Mouse (Mus musculus) liver (tissue): Measurements from ENCODE around the gene Kcnk18.

Experiments used
- DNase-seq: peaks from one replicate; pipeline ENCODE4 v3.0.0-alpha.2; 2020; ENCODE audit warnings: mixed read lengths

Kcnk18 gene

DNA sequence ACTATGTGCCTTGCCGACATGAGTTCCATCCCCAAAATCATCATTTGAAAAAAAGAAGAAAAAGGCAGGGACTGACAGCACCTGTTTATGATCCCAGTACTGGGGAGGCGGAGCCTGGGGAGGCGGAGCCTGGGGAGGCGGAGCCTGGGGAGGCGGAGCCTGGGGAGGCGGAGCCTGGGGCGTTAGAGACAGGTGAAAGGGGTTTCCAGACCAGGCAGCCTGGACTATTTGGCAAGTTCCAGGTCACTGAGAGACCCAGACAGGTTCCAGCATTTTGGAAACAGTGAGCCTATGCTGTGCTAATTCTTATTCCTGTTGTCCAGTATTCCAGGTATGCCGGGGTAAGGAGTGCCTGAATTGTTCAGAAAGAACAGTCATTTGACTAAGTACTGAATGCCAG lies at the start of gene Kcnk18:
TSS of gene Kcnk18 (plus strand) at position 224 of the 400 bp plus-strand sequence.
- no peak for DNase-seq

DNA sequence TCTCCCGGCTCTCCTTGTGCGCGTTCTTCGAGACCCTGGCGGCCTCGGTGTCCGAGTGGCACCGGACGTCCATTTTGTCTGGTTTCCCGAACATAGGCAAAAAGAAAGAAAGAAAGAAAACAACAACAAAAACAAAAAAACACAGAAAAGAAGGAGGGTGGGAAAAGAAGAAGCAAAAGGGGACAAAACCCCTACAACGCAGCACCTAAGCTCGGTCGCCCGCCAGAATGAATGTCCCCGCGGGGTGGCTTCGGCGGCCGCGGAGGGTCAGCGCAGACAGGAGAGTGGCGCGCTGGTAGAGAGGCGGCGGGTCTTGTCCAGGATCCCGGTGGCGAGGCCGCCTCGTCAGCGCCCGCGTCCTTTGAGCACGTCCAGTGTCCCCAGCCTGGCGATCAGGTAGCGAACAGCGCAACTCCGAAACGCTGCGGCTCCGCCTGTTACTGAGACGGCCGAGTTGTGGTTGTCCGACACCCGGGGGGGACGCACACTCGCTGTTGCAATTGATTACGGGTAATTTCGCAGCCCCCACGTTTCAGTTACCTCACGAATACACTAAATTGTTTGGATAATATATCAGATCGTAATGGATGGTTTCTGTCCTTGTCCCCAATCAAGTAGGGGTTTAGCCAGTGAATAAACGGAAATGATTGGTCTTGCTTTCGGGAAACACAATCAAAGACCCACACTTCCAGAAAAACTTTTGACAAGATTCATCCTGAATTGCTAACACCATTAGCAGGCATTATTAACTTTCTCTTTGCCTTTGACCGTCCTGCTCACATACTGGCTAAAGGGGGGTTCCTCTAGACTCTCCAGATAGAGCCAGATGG lies 48.9 kb upstream of the Kcnk18 start, which contains the start of gene Vax1:
TSS of gene Vax1 (minus strand) at position 121 of the 830 bp plus-strand sequence.
- no peak for DNase-seq

DNA sequence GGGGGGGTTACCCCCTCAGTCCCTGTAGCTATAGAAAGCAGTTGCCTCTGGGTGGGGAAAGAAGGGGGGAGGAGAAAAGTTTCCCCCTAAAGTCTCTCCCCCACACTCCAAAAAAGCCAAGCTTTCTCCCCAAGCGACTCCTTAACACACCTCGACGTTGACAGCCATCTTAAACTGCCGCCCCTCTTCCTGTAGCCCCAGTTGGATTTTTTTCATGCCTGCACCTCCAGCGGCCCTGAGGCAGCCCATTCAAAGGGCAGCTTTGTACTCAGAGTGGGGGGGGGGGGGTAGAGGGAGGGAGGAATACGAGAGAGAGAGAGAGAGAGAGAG lies 48.3 kb upstream of the Kcnk18 start:
- no peak for DNase-seq

DNA sequence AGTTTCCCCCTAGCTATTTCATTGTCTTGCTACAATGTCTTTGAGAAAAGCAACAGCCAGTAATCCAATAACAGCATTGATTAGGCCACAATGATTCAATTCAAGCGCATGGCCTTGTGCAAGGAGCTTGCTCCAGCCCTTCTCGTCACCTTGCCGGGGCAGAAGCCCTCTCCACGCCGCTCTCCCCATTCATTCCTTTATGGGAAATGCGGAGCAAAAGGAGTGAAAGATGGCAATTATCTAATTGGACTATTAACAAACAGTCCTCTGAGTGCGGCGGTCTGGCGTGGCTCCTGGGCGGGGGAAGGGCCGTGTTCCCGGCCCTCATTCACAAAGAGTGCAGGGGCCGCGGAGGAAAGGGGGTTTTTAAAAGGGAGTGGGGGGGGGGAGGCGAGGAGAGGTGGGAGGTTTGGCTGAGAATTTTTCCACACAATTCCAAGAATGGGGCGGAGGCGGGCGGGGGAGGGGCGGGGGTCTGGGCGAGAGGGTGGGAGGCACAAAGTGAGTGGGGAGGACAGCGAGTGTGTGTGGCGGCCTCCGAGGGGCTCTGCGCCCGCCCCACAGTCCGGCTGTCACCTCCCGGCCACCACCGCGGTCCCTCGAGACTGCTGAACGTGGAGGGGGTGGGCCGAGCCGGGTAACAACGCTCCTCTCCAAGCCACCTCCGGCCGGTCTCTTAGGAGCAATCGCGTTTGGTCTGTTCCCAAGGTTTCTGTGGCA lies 47.7 kb upstream of the Kcnk18 start:
- no peak for DNase-seq

DNA sequence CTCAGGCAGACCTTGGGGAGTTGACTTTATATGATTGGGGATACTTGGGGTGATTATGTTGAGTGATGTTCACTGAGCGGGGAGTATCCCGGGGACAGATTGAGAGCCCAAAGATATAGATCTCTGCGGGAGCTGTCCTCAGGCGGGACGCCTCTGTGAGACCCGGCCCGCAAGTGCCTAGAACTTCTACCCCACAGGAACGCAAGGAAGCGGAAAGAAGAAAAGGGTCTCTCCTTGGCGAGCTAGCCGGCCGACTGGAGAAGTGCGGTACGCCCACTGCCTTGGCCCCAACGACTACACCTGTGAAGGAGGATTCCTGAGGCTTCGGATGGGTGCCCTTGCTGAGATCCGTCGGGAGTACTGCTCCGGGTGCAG lies 47.2 kb upstream of the Kcnk18 start:
- DNase-seq, result no peak

DNA sequence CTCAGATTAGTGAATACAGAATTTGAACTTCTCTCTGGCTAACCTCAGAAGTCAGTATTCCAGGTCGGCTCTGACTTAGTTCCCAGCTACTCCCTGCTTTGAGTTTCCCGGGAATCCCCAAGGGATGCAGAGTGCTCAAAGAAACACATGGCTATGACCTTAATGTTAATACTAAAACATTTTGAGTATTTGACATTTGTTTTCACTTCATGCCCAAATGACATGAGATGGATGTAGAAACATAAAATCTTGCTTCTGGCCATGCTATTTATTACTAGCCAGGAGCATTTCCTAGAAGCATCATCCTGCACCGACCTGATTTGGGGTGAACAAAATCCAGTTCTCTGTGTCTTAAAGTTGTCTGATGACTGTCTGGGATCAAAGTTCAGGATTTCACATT lies 46.2 kb upstream of the Kcnk18 start:
- DNase-seq, result no peak

DNA sequence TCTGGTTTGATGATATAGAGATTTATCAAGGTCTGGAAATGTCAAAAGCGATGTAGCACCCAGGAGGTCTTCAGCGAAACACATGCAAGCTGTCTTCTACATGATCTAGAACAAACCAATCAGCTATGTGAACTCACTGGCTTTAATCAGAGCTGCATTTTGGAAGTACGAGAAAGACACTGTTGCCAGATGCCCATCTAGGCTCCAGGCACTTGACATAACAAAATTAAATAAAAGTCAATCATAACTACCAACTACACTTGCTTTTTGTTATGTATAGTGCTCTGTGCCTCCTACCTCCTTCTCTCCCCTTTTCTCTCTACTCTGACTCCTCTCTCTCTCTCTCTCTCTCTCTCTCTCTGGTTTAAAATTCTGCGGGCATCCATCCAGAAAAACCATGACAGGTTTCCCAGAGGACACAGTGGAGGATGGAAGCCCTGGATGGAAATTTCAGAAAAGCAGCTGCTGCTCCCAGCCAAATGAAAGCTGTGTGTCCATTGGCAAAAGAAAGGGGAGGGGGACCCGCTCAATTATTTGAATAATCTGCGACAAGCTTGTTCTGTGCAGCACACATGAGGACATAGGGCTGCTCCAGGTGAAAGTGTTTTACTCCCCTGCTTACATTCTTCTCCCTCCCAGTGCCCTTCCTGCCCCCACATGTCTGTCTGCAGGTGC lies 45.5 kb upstream of the Kcnk18 start:
- DNase-seq, result no peak

DNA sequence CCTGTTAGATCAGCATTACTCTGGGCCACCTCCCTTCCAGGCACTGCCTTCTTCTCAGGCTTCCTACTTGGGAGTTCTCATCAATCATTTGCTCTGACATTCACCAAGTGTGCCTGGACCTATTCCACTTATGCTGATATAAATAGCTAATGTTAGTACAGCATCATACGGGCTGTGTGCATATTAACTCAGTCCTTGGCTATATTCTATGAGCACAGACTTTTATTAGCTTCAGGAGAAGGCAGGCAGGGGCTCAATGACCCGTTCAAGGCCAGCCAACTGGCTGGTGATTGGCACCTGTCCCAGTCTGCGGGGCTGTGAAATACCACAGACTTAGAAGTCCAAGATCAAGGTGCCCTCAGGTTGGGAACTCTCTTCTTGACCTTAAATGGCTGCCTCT lies 35.0 kb upstream of the Kcnk18 start:
- no peak for DNase-seq

DNA sequence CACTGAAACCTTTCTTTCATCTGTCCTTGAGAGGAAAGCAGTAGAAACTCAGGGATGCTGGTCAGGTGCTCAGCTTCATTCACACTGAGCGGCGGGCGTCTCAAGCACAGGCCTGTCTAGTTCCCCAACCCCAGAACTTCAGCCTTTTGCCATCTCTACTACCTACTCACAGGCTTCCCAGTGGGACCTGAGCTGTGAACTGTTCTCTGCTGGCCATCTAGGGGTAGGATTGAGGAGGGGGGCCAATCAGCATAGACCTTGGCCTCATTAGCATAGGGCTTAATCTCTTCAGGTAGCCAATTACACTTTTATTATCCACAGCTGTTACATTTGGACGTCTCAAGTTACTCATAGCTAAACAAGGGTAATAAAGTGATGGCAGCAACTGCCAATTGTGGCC lies 30.0 kb upstream of the Kcnk18 start:
- DNase-seq, result no peak

DNA sequence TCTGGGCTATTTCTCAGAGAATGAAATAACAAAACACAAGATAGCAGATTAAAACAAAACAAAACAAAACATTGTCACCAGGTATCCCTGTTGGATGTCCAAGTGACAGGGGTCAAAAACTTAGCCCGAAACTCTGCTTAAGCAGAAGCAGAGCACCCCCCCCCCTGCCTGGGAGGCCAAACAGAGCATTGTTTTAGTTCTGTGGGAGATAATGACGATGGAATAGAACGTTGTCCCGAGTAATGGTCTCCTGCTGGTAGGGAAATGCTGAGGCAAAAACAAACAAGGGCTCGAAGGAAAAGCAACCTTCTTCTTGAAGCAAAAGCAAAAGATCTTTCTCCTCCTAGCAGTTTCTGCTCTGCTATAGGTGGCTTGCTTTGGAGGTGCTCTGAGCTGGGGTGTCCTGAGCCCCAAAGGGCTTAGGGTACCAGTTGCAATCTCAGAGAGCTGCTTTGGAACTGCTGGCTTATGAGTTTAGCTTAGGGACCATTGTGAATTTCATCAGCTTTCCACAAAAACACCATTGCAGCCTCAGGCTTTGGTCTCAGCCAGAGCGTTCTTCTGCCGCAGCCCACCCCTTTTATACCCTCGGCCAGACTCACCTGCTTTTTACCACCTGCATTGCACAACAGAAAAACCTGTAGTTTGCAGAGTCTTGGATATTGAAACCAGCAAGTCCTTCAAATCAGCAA lies 28.4 kb upstream of the Kcnk18 start:
- DNase-seq, result no peak

DNA sequence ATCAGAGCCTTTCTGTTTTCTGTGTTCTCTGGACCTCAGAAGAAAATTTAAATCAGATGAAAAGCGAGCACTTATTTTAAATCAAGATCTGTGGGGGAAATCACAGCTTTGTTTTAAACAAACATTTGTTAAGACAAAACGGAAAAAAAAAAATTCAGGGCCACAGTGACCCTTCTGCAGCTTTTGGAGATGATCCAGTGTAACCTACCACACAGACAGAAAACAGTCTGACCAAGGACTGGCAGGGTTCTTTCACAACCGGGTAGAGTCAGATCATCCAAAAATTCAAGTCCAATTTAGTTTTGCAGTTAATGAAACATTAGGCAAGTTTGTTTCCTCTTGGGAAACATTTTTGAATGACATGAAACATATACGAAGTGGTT lies 27.9 kb upstream of the Kcnk18 start:
- no peak for DNase-seq

DNA sequence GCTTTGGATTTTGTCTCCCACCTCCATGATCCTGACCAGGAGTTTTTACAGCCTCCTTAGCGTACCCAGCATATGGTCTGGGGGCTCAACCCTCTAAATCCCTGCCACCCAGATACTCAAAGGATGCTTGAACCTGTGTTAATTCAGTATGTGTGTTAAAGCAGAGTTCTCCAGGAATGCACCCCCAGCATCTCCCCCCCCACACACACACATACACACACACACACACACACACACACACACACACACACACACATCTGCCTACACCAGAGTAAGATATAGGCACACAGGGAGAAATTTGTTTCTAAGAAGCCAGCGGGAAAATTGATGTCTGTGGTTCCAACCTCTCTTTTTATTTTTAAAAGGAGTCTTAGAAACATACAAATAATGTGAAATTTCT lies 26.5 kb upstream of the Kcnk18 start:
- DNase-seq, result no peak

DNA sequence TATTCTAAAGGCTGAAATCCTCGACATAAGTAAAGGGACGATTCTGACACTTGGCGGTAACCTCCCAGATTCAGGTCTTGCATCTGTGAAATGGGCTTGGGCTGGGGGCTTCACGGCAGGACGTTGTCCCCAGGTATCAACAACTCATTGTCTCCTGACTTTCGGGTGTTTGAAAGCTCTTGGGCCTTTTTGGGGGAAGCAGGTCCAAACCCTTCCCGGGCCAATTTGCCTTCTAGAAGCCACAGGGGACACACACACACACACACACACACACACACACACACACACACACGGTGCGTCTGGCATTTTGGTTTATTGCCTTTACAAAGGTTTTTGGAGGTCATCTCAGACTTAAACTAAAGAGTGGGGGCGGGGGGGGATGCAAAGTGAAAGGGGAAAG lies 25.6 kb upstream of the Kcnk18 start:
- no peak for DNase-seq

DNA sequence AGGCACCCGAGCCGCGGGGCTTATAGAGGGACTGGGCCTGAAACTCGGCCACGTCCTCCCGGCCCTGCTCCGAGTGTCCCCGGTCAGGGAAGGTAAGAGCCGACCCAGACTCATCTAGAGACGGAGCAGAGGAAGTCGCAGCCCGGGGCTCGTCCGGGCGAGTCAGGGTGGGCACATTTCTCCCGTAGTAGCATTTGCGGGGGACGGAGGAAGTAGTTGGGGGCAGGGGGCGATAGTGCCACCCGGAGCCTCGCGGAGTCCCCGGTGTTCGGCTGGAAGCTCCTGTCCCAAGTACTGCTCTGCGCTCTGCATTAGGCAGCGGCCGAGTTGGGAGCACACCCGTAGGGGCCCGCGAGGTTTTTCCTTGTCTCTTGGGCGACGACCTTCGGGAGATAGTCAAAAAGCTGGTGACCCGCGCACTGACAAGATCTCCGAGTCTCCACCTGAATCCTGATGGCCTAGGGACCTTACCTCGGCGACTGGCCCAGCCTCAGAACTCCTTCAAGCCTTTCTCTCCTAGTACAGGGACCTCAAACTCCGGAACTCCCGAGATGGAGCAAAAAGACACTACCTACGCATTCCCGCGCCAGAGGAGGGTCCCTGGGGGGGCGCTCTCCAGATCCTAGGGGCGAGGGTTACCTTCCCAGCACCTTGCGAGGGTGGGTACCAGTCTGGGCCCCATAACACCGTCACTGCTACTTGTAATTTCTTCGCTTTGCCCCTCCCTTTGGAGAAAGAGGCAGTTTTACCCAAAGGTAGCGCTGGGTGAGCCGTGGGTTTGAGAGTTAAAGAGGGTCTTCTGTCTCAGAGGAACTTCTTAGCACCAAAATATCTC lies 24.8 kb upstream of the Kcnk18 start:
- no peak for DNase-seq

DNA sequence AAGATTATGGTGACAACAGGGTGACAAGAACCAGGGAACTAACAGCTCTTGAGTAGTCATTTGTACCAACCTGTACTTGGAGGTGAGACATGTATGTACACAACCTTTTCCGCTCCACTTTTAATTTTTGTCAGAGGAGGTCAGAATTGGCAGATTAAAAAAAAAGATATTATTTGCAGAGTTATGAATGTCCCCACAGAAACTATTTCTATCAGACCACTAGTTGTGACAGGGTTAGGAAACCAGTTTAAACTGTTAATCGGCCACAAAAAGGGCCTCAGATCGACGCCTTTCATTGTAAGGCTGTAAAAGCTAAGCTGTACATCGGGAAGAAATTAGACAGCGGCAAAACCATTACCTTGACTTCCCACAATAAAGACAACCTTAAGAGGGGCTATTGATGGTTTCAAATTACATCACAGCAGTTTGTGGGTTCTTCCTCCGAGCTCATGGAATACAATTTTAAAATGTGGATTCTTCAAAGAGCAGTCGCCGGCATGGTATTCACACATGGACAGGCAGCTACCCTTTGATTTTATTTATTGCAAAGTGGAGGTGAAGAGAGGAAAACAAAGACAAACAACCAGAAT lies 23.7 kb upstream of the Kcnk18 start:
- no peak for DNase-seq

DNA sequence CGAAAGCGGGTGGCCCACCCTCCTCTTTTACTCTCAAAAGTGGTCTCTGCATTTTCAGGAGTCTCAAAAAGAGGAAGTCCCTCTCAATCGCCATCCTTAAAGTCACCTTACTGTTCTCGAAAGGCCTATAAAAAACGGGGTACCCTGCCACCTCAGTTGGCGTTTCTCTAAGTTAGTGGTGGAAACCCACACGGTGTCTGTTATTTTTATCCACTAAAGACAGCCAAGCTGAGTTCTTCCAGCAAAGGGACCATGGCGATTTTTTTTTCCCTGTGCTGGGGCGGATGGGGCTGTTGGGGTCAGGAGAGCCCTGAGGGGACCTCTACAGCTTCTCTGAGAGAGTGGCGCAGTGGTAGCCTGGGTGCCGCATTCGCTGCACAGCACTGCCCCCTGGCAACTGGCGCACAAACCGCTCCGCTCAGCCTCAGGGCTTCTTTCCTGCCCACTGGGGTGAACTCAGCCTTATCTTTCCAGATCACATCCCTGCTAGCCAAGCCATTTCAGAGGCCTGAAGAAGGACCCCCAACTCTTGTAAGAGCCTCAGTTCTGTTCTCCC lies 22.8 kb upstream of the Kcnk18 start:
- peak; percentile 33 for DNase-seq

DNA sequence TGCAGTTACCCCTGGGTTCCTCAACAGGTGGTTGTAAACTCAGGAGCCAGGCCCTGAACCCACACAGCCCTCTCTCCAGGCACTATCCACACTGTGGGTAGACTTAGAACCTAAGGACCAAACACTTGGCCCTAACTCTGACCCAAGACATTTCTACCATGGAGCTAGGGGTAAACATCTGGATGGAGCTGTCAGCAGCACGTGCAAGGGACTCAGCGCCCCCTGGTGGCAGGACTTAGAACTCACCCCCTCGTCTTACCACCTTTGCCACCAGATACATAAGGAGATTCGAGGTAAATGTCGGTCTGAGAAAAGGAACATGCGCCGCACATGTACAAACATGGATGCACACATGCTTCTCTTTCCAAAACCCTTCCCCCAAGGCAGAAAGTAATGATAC lies 20.9 kb upstream of the Kcnk18 start:
- peak; percentile 66 for DNase-seq

DNA sequence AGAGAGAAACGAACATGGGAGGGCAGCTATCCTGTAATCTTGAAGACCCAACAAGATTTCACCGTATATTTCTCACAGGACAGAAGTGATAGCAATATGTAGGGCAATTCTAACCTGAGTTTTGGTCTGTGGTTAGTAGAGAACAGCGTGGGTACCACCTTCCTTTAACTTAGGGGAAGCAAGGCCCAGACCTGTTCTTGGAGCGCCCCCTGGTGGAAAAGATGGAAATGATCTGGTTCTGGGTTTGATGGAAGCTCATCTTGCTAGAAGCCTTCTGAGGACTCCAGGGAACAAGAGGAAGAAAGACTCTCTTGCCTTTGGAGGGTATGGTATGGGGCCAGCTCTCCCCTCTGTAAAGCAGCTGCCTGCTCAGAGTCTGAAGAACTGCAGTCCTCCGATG lies 10.5 kb upstream of the Kcnk18 start:
- DNase-seq, result peak; percentile 59

DNA sequence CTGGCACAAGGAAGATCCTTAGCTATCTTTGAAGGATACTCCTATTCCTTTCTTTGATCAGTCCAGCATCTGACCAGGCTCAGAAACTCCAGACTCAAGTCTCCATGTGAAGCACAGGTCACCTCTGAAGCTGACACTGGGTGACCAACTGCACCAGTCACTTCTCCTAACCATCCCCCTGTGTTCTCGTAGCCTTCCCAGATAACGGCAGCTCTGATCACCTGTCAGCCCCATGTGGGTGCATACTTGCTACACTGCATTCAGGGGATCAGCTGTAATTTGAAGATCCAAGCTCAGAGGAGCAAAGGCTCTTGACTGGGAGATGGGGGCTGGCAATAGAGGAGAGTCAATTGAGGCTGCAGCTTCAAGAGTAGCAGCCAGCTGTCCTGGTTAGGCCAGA lies 10.0 kb upstream of the Kcnk18 start:
- DNase-seq, result no peak

DNA sequence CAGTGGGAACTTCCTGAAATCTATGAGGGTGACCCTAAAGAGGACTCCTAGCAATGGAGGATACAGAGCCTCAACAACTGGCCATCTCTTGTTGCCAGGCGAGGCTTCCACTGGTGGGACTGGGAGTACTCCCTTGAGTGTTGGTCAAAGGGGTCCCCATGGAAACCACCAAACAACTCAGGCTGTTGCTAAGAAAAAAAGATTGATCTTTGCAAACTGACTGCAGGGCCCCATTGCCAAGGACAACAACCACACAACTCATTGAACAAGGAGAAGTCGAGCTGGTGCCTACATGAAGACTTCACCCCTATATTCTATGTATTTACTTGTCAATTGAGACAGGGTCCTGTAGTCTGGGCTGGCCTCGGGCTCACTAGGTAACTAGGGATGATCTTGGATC lies 2.1 kb upstream of the Kcnk18 start:
- no peak for DNase-seq

DNA sequence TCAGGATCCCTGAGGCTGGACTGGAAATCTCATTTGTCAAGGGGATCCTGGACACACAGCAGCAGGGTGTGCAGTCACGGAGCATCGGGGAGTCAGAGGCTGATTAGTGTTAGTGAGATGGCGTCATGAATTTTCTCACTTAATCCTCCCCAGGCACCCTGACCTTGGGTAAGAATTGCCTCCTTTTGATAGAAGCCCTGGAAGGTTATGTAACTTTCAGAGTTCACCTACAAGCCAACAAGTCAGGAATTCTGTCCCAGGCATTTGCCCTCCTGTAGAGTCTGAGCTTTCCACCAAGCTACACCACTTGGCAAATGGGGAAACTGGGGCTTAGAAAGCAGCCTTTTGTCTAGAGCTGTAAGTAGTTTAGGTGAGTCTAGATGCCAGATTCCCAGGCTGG lies 2.1 kb downstream of the Kcnk18 start:
- no peak for DNase-seq

DNA sequence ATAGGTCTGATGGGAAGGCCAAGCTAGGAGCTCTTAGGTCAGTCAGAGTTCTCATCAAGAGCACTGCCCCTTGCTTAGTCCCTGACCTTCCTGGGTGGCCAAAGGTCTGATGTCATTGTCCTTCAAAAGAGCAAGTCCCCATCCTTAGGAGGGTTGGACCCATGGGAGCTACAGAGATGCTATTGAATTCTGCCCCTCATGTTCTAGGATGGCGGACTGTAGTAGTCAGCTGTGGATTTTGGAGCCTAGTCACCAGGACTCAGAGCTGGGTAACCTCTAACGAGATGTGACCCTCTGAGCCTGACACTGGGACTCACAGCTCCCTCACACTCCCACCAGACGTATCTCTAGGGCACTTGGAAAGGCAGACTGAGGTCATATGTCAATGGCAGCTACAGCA lies 9.4 kb downstream of the Kcnk18 start:
- no peak for DNase-seq
